Mouse (Mus musculus): Measurements from ENCODE around the gene Dpagt1. TPM values are rescaled to one million over a fixed set of nuclear protein-coding genes. Genes with fewer than 3 reads are reported as not detected.
"Not testable (repeated sequence)": the region's sequence is repeated elsewhere in the genome, so short reads cannot be mapped to it uniquely, and the experiment has no call there.

Gene Dpagt1
- polyA plus RNA-seq, 1 experiment = 54.7 TPM

DNA sequence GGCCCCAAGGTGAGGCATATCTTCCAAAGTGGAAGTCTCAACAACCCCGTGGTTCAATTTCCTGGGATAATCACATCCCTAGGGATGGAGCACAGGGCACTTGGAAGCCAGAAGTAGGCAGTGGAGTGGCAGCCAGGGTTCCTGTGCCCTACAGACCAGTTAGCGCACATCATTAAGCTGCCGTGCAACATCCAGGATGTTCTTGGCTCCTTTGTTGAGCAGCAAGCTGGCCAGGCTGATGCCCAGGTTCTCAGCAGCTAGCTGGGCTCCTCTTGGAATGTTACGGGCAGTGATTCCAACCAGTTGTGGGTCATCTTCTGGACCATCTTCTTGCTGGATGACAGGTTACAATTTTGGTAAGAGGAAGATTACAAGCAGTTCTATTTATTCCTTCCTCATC lies 10.7 kb downstream of the Dpagt1 start:
- H3K4me1 ChIP-seq (ENCODE audit: control insufficient read depth, insufficient read depth, low read length); H3K27ac ChIP-seq (ENCODE audit: insufficient read depth, low read length): not testable (repeated sequence)
- peak overlapping the region; percentile 50 for H3K4me3 ChIP-seq (ENCODE audit: insufficient read depth, low read length)
- peak; percentile 18; the same call in 1 of the 2 replicates for TF ChIP-seq POLR2A (IDR thresholded peaks at IDR 0.05; ENCODE audit: low read depth, low read length)

DNA sequence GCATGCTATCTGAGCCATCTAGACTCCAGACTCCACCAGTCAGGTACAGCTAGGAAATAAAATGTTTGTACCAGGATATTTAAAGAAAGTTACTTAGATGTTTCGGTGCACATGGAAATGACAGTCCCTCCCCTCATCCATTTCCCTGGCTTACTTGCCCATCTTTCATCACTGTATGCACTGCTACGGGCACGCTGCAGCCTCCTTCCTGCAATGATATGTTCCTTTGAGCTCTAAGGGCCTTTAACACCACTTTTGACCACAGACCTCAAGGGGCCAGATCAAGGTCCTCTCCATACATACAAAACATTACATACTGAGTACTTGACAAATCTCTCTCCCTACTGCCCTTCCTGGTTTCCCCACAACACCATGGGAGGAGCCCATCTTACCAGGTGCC lies 11.1 kb downstream of the Dpagt1 start:
- Histone ChIP-seq H3K4me3 (ENCODE audit: insufficient read depth, low read length) (peak overlapping the region; percentile 50), H3K27ac (ENCODE audit: insufficient read depth, low read length) (no peak overlapping the region), H3K4me1 (ENCODE audit: control insufficient read depth, insufficient read depth, low read length) (no peaks in the 10 kb centered on the region; the same call in 1 of the 2 replicates)
- no peak; the same call in 1 of the 2 replicates for TF ChIP-seq POLR2A (IDR thresholded peaks at IDR 0.05; ENCODE audit: low read depth, low read length)
- no peak for TF ChIP-seq CTCF (IDR thresholded peaks at IDR 0.05; ENCODE audit: borderline replicate concordance, insufficient read depth, low read length)

DNA sequence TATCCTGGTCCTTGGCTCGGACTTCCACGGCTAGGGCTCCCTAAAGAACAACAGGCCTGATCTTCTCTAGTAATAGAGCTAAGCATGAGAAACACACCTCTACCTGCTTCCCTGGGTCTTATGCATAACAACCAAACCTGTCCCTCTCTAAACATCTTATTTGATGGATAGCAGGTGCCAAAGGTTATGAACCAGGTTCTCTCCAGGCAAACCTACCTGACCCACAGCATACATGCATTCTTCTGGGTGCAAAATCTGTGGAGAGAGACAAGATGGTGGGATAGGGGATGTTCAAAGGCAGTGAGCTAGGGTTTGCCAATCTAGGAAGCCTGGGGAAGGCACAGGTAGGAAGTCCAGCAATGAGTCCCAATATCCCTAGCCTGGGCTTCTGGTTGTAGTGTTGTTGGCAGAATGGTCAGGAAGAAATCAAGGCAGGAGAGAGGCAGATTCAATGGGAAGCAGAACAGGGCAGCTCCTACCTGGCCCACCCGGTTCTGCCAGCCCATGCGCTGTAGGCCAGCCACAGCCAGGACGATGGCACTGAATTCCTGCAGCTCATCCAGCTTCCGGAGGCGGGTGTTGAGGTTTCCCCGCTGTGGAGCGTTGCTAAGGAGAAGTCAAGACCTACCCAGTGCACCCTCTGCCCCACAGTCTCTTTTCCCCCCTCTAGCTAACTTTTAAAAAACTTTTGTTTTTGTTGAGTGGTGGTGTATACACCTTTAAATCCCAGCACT lies 11.8 kb downstream of the Dpagt1 start:
- TF ChIP-seq POLR2A (IDR thresholded peaks at IDR 0.05; ENCODE audit: low read depth, low read length) (no peak; the same call in none of the 2 replicates), CTCF (IDR thresholded peaks at IDR 0.05; ENCODE audit: borderline replicate concordance, insufficient read depth, low read length) (no peak)
- Histone ChIP-seq H3K27ac (ENCODE audit: insufficient read depth, low read length) (no peak overlapping the region), H3K4me3 (ENCODE audit: insufficient read depth, low read length) (peak overlapping the region; percentile 50; the same call in 1 of the 2 replicates), H3K4me1 (ENCODE audit: control insufficient read depth, insufficient read depth, low read length) (peaks cover 4% of the 10 kb centered on the region)

DNA sequence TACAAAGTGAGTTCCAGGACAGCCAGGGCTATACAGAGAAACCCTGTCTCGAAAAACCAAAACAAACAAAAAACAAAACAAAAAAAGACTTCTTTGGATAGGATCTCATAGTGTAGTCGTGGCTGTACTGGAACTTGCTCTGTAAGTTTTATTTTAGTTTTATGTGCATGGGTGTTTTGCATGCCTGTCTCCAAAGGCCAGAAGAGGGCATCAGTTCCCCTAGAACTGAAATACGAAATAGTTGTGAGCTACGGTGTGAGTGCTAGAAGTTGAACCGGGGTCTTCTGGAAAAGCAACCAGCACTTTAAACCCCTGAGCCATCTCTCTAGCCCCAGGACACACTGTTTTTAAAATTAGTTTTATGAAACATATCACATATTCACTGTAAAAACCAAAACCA lies 12.8 kb downstream of the Dpagt1 start:
- peaks cover 10% of the 10 kb centered on the region for H3K4me1 ChIP-seq (ENCODE audit: control insufficient read depth, insufficient read depth, low read length)
- TF ChIP-seq POLR2A (IDR thresholded peaks at IDR 0.05; ENCODE audit: low read depth, low read length) (no peak), CTCF (IDR thresholded peaks at IDR 0.05; ENCODE audit: borderline replicate concordance, insufficient read depth, low read length) (no peak)
- H3K27ac ChIP-seq (ENCODE audit: insufficient read depth, low read length) = no peak overlapping the region
- H3K4me3 ChIP-seq (ENCODE audit: insufficient read depth, low read length) = no peak overlapping the region

DNA sequence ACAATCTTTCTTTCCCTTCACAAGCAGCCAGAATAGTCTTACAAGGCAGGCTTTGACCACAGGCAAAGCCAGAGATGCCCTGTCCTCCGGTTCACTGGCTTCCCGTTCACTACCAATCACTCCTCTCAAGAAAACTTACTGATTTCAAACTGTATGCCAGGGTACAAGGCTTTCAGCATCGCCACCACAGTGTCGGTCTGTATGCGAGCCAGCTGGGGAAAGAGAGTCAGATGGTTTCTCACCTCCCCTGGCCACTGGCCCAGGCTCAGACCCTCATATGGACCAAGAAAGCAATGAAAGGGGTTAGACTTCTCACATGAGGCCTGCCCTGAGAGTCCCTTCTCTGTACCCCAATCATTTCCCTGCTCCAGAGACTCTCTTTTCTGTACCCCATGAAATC lies 15.7 kb downstream of the Dpagt1 start:
- TF ChIP-seq CTCF (IDR thresholded peaks at IDR 0.05; ENCODE audit: borderline replicate concordance, insufficient read depth, low read length) = no peak
- no peak for TF ChIP-seq POLR2A (IDR thresholded peaks at IDR 0.05; ENCODE audit: low read depth, low read length)
- no peak overlapping the region for H3K4me3 ChIP-seq (ENCODE audit: insufficient read depth, low read length)
- H3K4me1 ChIP-seq (ENCODE audit: control insufficient read depth, insufficient read depth, low read length) = peaks cover 10% of the 10 kb centered on the region
- H3K27ac ChIP-seq (ENCODE audit: insufficient read depth, low read length) = no peak overlapping the region

DNA sequence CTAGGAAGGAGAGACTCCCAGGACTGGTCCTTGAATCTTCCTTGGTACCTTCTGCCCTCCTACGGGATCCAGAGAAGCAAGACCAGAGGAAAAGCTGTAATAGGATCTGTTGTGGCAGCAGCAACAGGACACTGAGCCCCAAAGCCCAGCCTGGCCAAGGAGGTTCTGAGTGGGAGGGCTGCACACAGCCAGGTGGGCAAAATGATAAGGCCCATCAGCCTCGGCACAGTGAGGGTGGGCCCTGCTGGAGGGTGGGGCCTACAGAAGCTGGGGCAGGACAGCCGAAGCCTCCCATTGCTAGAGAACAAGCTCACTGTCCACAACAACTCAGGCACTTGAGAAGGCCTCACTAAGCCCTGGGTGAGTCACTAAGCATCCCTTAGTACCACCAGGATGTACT lies 16.4 kb downstream of the Dpagt1 start:
- peaks cover 10% of the 10 kb centered on the region for H3K4me1 ChIP-seq (ENCODE audit: control insufficient read depth, insufficient read depth, low read length)
- H3K27ac ChIP-seq (ENCODE audit: insufficient read depth, low read length) = no peak overlapping the region
- no peak overlapping the region for H3K4me3 ChIP-seq (ENCODE audit: insufficient read depth, low read length)
- TF ChIP-seq POLR2A (IDR thresholded peaks at IDR 0.05; ENCODE audit: low read depth, low read length) = no peak
- no peak for TF ChIP-seq CTCF (IDR thresholded peaks at IDR 0.05; ENCODE audit: borderline replicate concordance, insufficient read depth, low read length)

DNA sequence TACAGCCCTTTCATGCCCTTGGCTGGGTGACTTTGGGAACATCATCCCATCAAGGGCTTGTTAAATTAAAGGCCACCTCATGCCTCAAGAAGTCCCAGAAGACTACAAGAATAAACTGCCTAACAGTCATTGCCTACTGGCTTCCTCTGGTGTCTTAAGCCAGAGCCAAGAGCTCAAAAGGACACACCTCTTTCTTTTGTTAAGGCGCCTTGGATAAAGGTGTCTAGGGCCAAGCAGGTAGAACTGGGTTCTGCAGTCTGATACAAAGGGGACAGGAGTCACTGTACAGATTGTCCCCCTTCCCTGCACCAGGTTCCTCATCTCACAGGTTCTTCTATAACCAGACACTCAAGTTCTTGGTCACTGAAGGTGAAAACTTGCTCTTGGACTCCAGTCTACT lies 16.8 kb downstream of the Dpagt1 start:
- Histone ChIP-seq H3K4me1 (ENCODE audit: control insufficient read depth, insufficient read depth, low read length) (peaks cover 10% of the 10 kb centered on the region), H3K27ac (ENCODE audit: insufficient read depth, low read length) (no peak overlapping the region), H3K4me3 (ENCODE audit: insufficient read depth, low read length) (no peak overlapping the region)
- no peak for TF ChIP-seq CTCF (IDR thresholded peaks at IDR 0.05; ENCODE audit: borderline replicate concordance, insufficient read depth, low read length)
- no peak for TF ChIP-seq POLR2A (IDR thresholded peaks at IDR 0.05; ENCODE audit: low read depth, low read length)

DNA sequence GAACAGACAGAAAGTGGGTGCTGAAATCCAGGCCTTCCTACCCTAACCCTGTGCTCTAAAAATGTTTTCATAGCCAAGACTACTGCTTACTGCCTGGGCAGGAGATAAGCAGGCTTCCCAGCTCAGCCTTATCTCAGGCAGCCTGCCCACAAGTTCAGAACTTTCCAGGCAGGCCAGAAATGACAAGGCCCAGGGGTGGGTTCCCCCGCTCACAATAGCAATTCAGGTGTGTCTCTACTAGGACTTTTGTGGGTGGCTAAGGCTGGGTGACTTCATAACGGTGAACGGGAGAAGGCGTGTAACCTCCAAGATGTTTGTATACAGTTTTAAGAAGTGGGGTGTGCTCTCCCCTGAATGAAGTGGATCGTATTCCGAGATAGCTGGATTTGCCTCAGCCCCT lies 17.5 kb downstream of the Dpagt1 start:
- Histone ChIP-seq H3K4me1 (ENCODE audit: control insufficient read depth, insufficient read depth, low read length) (peaks cover 10% of the 10 kb centered on the region), H3K27ac (ENCODE audit: insufficient read depth, low read length) (peak overlapping the region; percentile 23), H3K4me3 (ENCODE audit: insufficient read depth, low read length) (peak overlapping the region; percentile 61)
- TF ChIP-seq POLR2A (IDR thresholded peaks at IDR 0.05; ENCODE audit: low read depth, low read length) (no peak), CTCF (IDR thresholded peaks at IDR 0.05; ENCODE audit: borderline replicate concordance, insufficient read depth, low read length) (no peak)

DNA sequence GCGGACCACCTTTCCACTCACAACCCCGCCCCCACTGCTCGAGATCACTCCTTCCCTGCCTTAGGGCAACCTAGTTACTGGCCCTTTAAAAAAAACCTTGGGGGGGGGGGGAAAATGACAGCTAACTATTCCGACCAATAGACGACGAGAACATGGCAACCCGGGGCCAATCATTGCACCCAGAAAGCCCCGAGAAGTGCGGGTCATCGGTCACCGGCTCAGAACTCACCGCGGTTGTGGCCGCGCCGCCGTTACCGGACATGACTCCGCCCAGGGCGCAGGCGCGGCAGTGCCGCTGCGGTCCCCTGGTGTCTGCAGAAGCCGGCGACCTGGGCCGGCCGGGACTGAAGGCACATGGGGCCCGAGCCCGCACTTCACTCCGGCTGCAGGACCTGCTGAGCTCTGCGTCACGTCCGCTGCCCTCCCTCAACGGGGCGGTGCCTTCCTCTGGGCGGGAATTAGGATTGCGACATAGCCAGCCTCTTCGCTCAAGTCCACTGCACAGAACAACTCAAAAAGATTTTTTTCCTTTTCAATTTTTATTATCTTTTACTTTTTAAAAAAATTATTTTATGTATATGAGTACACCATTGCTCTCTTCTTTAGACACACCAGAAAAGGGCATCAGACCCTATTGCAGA lies 18.1 kb downstream of the Dpagt1 start, which contains the start of gene Hmbs:
Hmbs (minus strand) TSS at position 448 of the 641 bp plus-strand sequence.
- peak within 1 kb of the TSS; percentile 61 for H3K4me3 ChIP-seq (ENCODE audit: insufficient read depth, low read length)
- peak; percentile 66 for TF ChIP-seq POLR2A (IDR thresholded peaks at IDR 0.05; ENCODE audit: low read depth, low read length)
- no peak for TF ChIP-seq CTCF (IDR thresholded peaks at IDR 0.05; ENCODE audit: borderline replicate concordance, insufficient read depth, low read length)
- peak within 1 kb of the TSS; percentile 93 for H3K27ac ChIP-seq (ENCODE audit: insufficient read depth, low read length)
- peaks cover 10% of the 10 kb centered on the region for H3K4me1 ChIP-seq (ENCODE audit: control insufficient read depth, insufficient read depth, low read length)
